Mouse (Mus musculus): ENCODE measurements around the gene Fam45a.

DNA sequence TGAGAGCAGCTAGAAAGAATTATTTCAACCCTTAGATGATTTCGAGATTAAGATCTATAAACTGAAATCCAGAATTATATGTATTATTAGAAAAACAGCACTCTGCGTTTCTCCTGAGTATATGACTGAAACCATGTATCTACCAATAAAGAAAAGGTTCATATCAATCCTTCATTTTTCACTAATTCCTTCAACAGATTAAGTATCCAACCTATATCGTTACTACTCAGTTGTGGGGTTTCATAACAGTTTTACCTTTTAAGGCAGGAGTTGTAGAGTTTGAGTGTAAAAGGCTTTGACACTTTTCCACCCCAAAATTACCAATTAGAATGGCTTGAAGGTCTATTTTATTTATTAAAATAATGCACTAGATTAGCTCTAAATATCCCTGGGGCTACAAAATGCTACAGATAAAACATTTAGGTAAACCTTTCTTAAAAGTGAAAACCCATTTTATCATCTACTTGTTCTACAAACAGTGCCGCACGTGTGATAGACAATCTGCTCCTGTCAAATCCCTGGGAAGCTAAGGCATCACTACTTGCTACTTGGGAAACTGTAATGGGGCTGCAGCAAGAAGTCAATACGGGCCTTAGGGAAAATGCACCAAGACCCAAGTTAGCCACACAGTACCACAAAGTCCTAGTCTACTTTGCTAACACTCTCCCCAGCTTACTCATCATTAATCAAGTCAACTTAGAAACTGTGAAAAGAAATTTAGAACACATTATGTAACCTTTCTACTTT lies 23.0 kb upstream of the Fam45a start:
- TF ChIP-seq CTCF (conservative IDR thresholded peaks at IDR 0.05 in 1 of 2, IDR thresholded peaks at IDR 0.05 in 1 of 2; ENCODE audit: low read depth in 2 of 2, low read length in 2 of 2) (no peak), POLR2A (IDR thresholded peaks at IDR 0.05; ENCODE audit: low read depth, low read length) (no peak), MXI1 (IDR thresholded peaks at IDR 0.05; ENCODE audit: low read depth, low read length) (0 out of 2 replicates have a peak, but pooled peaks have one; percentile 27), JUN (IDR thresholded peaks at IDR 0.05; ENCODE audit: insufficient read depth, low read depth, low read length) (no peak), POLR2AphosphoS2 (IDR thresholded peaks at IDR 0.05; ENCODE audit: low read depth, low read length) (no peak), ZNF384 (IDR thresholded peaks at IDR 0.05; ENCODE audit: low read depth, low read length) (no peak), SMC3 (IDR thresholded peaks at IDR 0.05; ENCODE audit: low read depth, low read length) (no peak), NELFE (IDR thresholded peaks at IDR 0.05; ENCODE audit: low read depth, low read length) (no peak), BHLHE40 (IDR thresholded peaks at IDR 0.05; ENCODE audit: low read depth, low read length) (no peak), E2F4 (IDR thresholded peaks at IDR 0.05; ENCODE audit: insufficient replicate concordance, low read depth, low read length) (no peak), ZKSCAN1 (IDR thresholded peaks at IDR 0.05; ENCODE audit: borderline replicate concordance, low read depth, low read length) (no peak), HCFC1 (IDR thresholded peaks at IDR 0.05; ENCODE audit: low read depth, low read length) (no peak), MAX (IDR thresholded peaks at IDR 0.05; ENCODE audit: low read length) (no peak), TBP (conservative IDR thresholded peaks at IDR 0.05; ENCODE audit: low read depth, low read length) (no peak)

All from CH12.LX (cell line).